Mouse (Mus musculus) megakaryocyte-erythroid progenitor cell, adult 5-6 weeks (primary cell): Measurements from ENCODE around the gene Zfhx2. TPM values are rescaled to one million over a fixed set of nuclear protein-coding genes. Genes with fewer than 3 reads are reported as not detected.
A peak's percentile ranks its signal among the peaks of the same experiment; 100 is the strongest.

Source experiments
- ATAC-seq: replicated peaks from 2 replicates; pipeline ENCODE4 v1.8.0; 2016; ENCODE audit warnings: mild to moderate bottlenecking, inconsistent platforms; ENCODE audit not compliant: severe bottlenecking, poor library complexity, low FRiP score, low TSS enrichment
- total RNA-seq, 2 experiments: library from RNA; stranded (forward) in 1 of 2; stranded (reverse) in 1 of 2; fragments of 200-1000, 215-1000 nt in 1 of 2; fragments of >200 nt in 1 of 2; fragmentation: Nextera tagmentation in 1 of 2; gene quantifications; 2 replicates each; pipeline ENCODE4 v1.2.3; 2014 to 2017

The Zfhx2 gene
- total RNA-seq, 2 experiments from 2014 or later: 0.19 to 7.8 TPM

- peak; percentile 38 for ATAC-seq
These were observed 77.5 kb downstream of the Zfhx2 start for GRCm38 (mm10) chr14:55014591-55014990.

- no peak for ATAC-seq
These were observed 81.0 kb downstream of the Zfhx2 start for GRCm38 (mm10) chr14:55011116-55011515.

Other genes starting within 250 kb of the Zfhx2 start
- gene Homez, start 221.4 kb downstream of the Zfhx2 start, total RNA-seq (2014; fragmentation: Nextera tagmentation): 1.2 and 16.1 TPM in 2 replicates
- 1.5 and 6.1 TPM in 2 replicates for gene Homez, start 221.4 kb downstream of the Zfhx2 start, total RNA-seq (2017)
- gene Ppp1r3e, start 214.8 kb downstream of the Zfhx2 start, total RNA-seq (2014; fragmentation: Nextera tagmentation): 15.9 and 16.7 TPM in 2 replicates
- gene Ppp1r3e, start 214.8 kb downstream of the Zfhx2 start, total RNA-seq (2017): 1.6 and 2.5 TPM in 2 replicates
- 7.3 and 9.4 TPM in 2 replicates for gene Bcl2l2, start 208.9 kb downstream of the Zfhx2 start, total RNA-seq (2014; fragmentation: Nextera tagmentation)
- gene Bcl2l2, start 208.9 kb downstream of the Zfhx2 start, total RNA-seq (2017): 3.3 and 7.5 TPM in 2 replicates
- gene Gm20521, start 208.9 kb downstream of the Zfhx2 start, total RNA-seq (2014; fragmentation: Nextera tagmentation): 1.4 TPM in 1 of 2 replicates, not detected in the other
- gene Gm20521, start 208.9 kb downstream of the Zfhx2 start, total RNA-seq (2017): not detected in 2 replicates
- gene Pabpn1, start 199.8 kb downstream of the Zfhx2 start, total RNA-seq (2014; fragmentation: Nextera tagmentation): 240 and 264 TPM in 2 replicates
- gene Pabpn1, start 199.8 kb downstream of the Zfhx2 start, total RNA-seq (2017): 332 and 476 TPM in 2 replicates
- gene Slc22a17, start 179.2 kb downstream of the Zfhx2 start, total RNA-seq (2014; fragmentation: Nextera tagmentation): 2.2 TPM in 1 of 2 replicates, not detected in the other
- 4.9 TPM in 1 of 2 replicates, not detected in the other for gene Slc22a17, start 179.2 kb downstream of the Zfhx2 start, total RNA-seq (2017)
- gene Efs, start 166.2 kb downstream of the Zfhx2 start, total RNA-seq (2014; fragmentation: Nextera tagmentation): not detected in 2 replicates
- not detected in 2 replicates for gene Efs, start 166.2 kb downstream of the Zfhx2 start, total RNA-seq (2017)
- gene Il25, start 159.6 kb downstream of the Zfhx2 start, total RNA-seq (2014; fragmentation: Nextera tagmentation): not detected in 2 replicates
- gene Il25, start 159.6 kb downstream of the Zfhx2 start, total RNA-seq (2017): not detected in 2 replicates
- not detected in 2 replicates for gene Cmtm5, start 156.1 kb downstream of the Zfhx2 start, total RNA-seq (2014; fragmentation: Nextera tagmentation)
- gene Cmtm5, start 156.1 kb downstream of the Zfhx2 start, total RNA-seq (2017): not detected in 2 replicates
- not detected in 2 replicates for gene Myh6, start 125.4 kb downstream of the Zfhx2 start, total RNA-seq (2014; fragmentation: Nextera tagmentation)
- gene Myh6, start 125.4 kb downstream of the Zfhx2 start, total RNA-seq (2017): not detected in 2 replicates
- not detected in 2 replicates for gene Gm17428, start 115.4 kb downstream of the Zfhx2 start, total RNA-seq (2014; fragmentation: Nextera tagmentation)
- gene Gm17428, start 115.4 kb downstream of the Zfhx2 start, total RNA-seq (2017): not detected in 2 replicates
- gene Myh7, start 97.7 kb downstream of the Zfhx2 start, total RNA-seq (2014; fragmentation: Nextera tagmentation): not detected in 2 replicates
- gene Myh7, start 97.7 kb downstream of the Zfhx2 start, total RNA-seq (2017): not detected in 2 replicates
- gene Ngdn, start 76.9 kb downstream of the Zfhx2 start, total RNA-seq (2014; fragmentation: Nextera tagmentation): 63.6 and 71.5 TPM in 2 replicates
- gene Ngdn, start 76.9 kb downstream of the Zfhx2 start, total RNA-seq (2017): 53.4 and 64.6 TPM in 2 replicates
- gene Thtpa, start 2.5 kb upstream of the Zfhx2 start, total RNA-seq (2014; fragmentation: Nextera tagmentation): 9.2 and 10.4 TPM in 2 replicates
- gene Thtpa, start 2.5 kb upstream of the Zfhx2 start, total RNA-seq (2017): 5.1 and 6.4 TPM in 2 replicates
- gene Ap1g2, start 14.3 kb upstream of the Zfhx2 start, total RNA-seq (2014; fragmentation: Nextera tagmentation): 66.7 and 109 TPM in 2 replicates
- gene Ap1g2, start 14.3 kb upstream of the Zfhx2 start, total RNA-seq (2017): 13.3 and 27.0 TPM in 2 replicates
- gene Jph4, start 24.6 kb upstream of the Zfhx2 start, total RNA-seq (2014; fragmentation: Nextera tagmentation): not detected in 2 replicates
- gene Jph4, start 24.6 kb upstream of the Zfhx2 start, total RNA-seq (2017): 0.05 TPM in 1 of 2 replicates, not detected in the other
- gene Dhrs2, start 129.7 kb upstream of the Zfhx2 start, total RNA-seq (2014; fragmentation: Nextera tagmentation): not detected in 2 replicates
- not detected in 2 replicates for gene Dhrs2, start 129.7 kb upstream of the Zfhx2 start, total RNA-seq (2017)